Mouse (Mus musculus) kidney, adult 8-10 months (tissue): ENCODE measurements at regions not wholly inside any gene's neighbourhood (a gene's known extent, or its start where the extent isn't known, plus 50 kb on each side); places are given as distances from the start of the nearest gene placed in this dataset.

Experiments used
- DNase-seq, 2 experiments: peaks; one replicate each; pipeline ENCODE4 v3.0.0; 2022

- no peak for DNase-seq
Observed at GRCm38 (mm10) chr12:27283964-27284363, 58.4 kb downstream of the Sox11 start.

GRCm38 (mm10) chr12:27261965-27262364, 80.4 kb downstream of the Sox11 start:
- no peak for DNase-seq

GRCm38 (mm10) chr12:27254125-27254524, 88.2 kb downstream of the Sox11 start:
- DNase-seq, result peak; percentile 44 to 76

GRCm38 (mm10) chr12:27251521-27251920, 90.9 kb downstream of the Sox11 start:
- DNase-seq, result no peak

- no peak for DNase-seq
Observed at GRCm38 (mm10) chr12:27248545-27248855, 93.9 kb downstream of the Sox11 start.

- no peak for DNase-seq
Observed at GRCm38 (mm10) chr12:27247756-27248544, 94.4 kb downstream of the Sox11 start.

GRCm38 (mm10) chr12:27235748-27236147, 106.6 kb downstream of the Sox11 start:
- DNase-seq, result no peak

GRCm38 (mm10) chr12:27221541-27221940, 120.8 kb downstream of the Sox11 start:
- DNase-seq, result no peak

GRCm38 (mm10) chr12:27201191-27201590, 141.2 kb downstream of the Sox11 start:
- no peak for DNase-seq

GRCm38 (mm10) chr12:27194001-27194400, 148.4 kb downstream of the Sox11 start:
- DNase-seq, result no peak

GRCm38 (mm10) chr12:27191916-27192315, 150.5 kb downstream of the Sox11 start:
- DNase-seq, result no peak

GRCm38 (mm10) chr12:27187480-27187879, 154.9 kb downstream of the Sox11 start:
- DNase-seq, result no peak

GRCm38 (mm10) chr12:27182397-27183375, 159.7 kb downstream of the Sox11 start:
- DNase-seq, result no peak

GRCm38 (mm10) chr12:27173561-27173960, 168.8 kb downstream of the Sox11 start:
- no peak for DNase-seq

- DNase-seq, result no peak
Observed at GRCm38 (mm10) chr12:27173151-27173550, 169.2 kb downstream of the Sox11 start.

- DNase-seq, result no peak
Observed at GRCm38 (mm10) chr12:27171595-27171994, 170.8 kb downstream of the Sox11 start.

- DNase-seq, result no peak
Observed at GRCm38 (mm10) chr12:27164920-27165504, 177.4 kb downstream of the Sox11 start.

- no peak for DNase-seq
Observed at GRCm38 (mm10) chr12:27160063-27160686, 182.2 kb downstream of the Sox11 start.

- DNase-seq, result no peak
Observed at GRCm38 (mm10) chr12:27159416-27160062, 182.8 kb downstream of the Sox11 start.

GRCm38 (mm10) chr12:27150871-27151853, 191.2 kb downstream of the Sox11 start:
- no peak for DNase-seq

GRCm38 (mm10) chr12:27143310-27143709, 199.1 kb downstream of the Sox11 start:
- no peak for DNase-seq
